Mouse (Mus musculus) testis, adult 2 months (tissue): ENCODE data around the gene Slc9a3r1.

Experiments used
- CTCF ChIP-seq: fragments of 200-500 bp; IDR thresholded peaks from 2 replicates; pipeline ENCODE4 v1.5.1; 2012; ENCODE audit warnings: low read depth, mild to moderate bottlenecking, inconsistent platforms, low read length, moderate library complexity; ENCODE audit not compliant: control insufficient read depth, insufficient read depth, insufficient replicate concordance
- POLR2A ChIP-seq: fragments of 200-500 bp; IDR thresholded peaks from 2 replicates; pipeline ENCODE4 v1.6.1; 2012; ENCODE audit warnings: low read depth, mild to moderate bottlenecking, inconsistent platforms, low read length, moderate library complexity; ENCODE audit not compliant: control insufficient read depth

GRCm38 (mm10) chr11:115147813-115148212 lies 15.3 kb upstream of the Slc9a3r1 start:
- TF ChIP-seq POLR2A: no peak
- no peak for TF ChIP-seq CTCF
